Mouse (Mus musculus) hindbrain, embryonic 14.5 days (tissue): ENCODE results near the gene Pabpc1l. TPM values are rescaled to one million over a fixed set of nuclear protein-coding genes. Genes with fewer than 3 reads are reported as not detected.

Source experiments
- ATAC-seq: fragments of 200-750 bp; cut with Nextera tagmentation; 2 replicates; pipeline ENCODE4 v1.8.0; 2017; ENCODE audit warnings: moderate number of reproducible peaks, mild to moderate bottlenecking, moderate TSS enrichment, moderate library complexity; ENCODE audit not compliant: low FRiP score
- DNase-seq: peaks from one replicate; pipeline ENCODE4 v3.0.0-alpha.2; 2015; ENCODE audit warnings: low spot score
- H3K27ac ChIP-seq: fragments of 300-500 bp; sonication (generic); 2 replicates; pipeline ENCODE4 v1.5.1; 2014; ENCODE audit warnings: mild to moderate bottlenecking, moderate library complexity
- H3K27me3 ChIP-seq: fragments of 300-500 bp; sonication (generic); 2 replicates; pipeline ENCODE4 v1.6.1; 2014; ENCODE audit warnings: mild to moderate bottlenecking, low read length, mixed read lengths; ENCODE audit not compliant: control insufficient read depth, insufficient read depth
- H3K36me3 ChIP-seq: fragments of 300-500 bp; sonication (generic); replicated peaks from 2 replicates; pipeline ENCODE4 v1.6.1; 2014; ENCODE audit not compliant: control insufficient read depth, insufficient read depth
- H3K4me1 ChIP-seq: fragments of 300-500 bp; sonication (generic); replicated peaks from 2 replicates; pipeline ENCODE4 v1.6.1; 2014; ENCODE audit warnings: antibody characterized with exemption, low read length, mixed read lengths; ENCODE audit not compliant: control insufficient read depth, insufficient read depth
- H3K4me2 ChIP-seq: fragments of 300-500 bp; sonication (generic); replicated peaks from 2 replicates; pipeline ENCODE4 v1.6.1; 2014; ENCODE audit warnings: mild to moderate bottlenecking, moderate library complexity
- H3K4me3 ChIP-seq: fragments of 300-500 bp; sonication (generic); replicated peaks from 2 replicates; pipeline ENCODE4 v1.5.1; 2014; ENCODE audit warnings: mild to moderate bottlenecking, low read length
- H3K9ac ChIP-seq: fragments of 300-500 bp; sonication (generic); 2 replicates; pipeline ENCODE4 v1.6.1; 2014
- H3K9me3 ChIP-seq: fragments of 300-500 bp; sonication (generic); 2 replicates; pipeline ENCODE4 v1.6.1; 2016; ENCODE audit warnings: low read length; ENCODE audit not compliant: control insufficient read depth
- WGBS: fragments of 180-500 bp; shearing (Covaris S2); extraction: QIAGEN DNeasy Blood & Tissue Kit; methylation state at CpG from one replicate; pipeline ENCODE4 v1.1.7; 2014; 5-methylcytosine and 5-hydroxymethylcytosine counted together
- polyA plus RNA-seq: library from polyadenylated mRNA; unstranded; fragments of >200 nt; fragmentation: Nextera tagmentation; extraction: Ambion mirVana; gene quantifications from 2 replicates; pipeline ENCODE4 v1.2.1, GENCODE M21; 2014

Pabpc1l gene
- polyA plus RNA-seq, 1 experiment from 2014 or later = 1.6 TPM

DNA sequence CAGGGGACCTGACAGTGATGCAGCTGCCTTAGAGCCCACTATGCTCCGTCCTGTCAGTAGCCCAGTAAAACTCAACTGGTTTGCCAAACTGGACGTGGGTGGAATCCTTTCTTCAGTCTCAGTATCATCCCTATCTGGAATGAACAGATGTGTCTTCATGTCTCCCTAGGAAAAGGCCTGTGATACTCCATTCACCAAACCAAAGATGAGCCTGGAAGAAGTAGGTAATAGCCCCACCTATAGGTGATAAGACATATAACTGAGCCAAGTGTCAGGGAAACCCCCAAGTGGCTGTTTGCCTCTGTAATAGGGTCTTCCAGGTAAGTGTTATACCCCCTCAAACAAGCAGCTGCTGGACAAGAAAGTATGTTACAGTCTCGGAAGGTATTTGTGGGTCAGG lies 6.3 kb upstream of the Pabpc1l start:
- Histone ChIP-seq H3K9me3 (no peaks in the 10 kb centered on the region), H3K9ac (no peak overlapping the region), H3K27ac (no peak overlapping the region), H3K27me3 (no peaks in the 10 kb centered on the region), H3K4me1 (no peaks in the 10 kb centered on the region), H3K4me2 (no peak overlapping the region), H3K4me3 (no peak overlapping the region), H3K36me3 (peaks cover 65% of the 10 kb centered on the region)
- 96% methylated on average over 3 of the region's 3 CpGs for WGBS
- DNase-seq (no peak), ATAC-seq (no peak)

DNA sequence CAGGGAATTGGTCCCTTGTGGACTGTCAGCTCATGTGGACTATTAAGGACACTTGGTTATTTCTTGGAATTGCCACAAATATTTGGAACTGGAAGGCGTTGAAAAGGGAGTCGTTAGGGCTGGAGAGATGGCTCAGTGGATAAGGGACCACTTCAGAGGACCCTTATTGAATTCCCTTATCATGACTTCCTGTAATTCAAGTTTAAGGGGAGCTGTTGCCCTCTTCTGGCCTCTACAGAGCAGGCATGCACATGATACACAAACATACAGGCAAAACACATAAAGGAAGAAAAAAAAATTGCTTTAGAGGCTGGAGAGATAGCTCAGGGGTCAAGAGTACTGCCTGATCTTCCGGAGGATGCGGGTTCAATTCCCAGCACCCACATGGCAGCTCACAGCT lies 5.3 kb upstream of the Pabpc1l start:
- Histone ChIP-seq H3K27ac (no peak overlapping the region), H3K36me3 (peaks cover 54% of the 10 kb centered on the region), H3K4me1 (no peaks in the 10 kb centered on the region), H3K27me3 (no peaks in the 10 kb centered on the region), H3K4me2 (no peak overlapping the region), H3K9me3 (no peaks in the 10 kb centered on the region), H3K4me3 (no peak overlapping the region), H3K9ac (no peak overlapping the region)
- DNase-seq (no peak), ATAC-seq (no peak)
- WGBS = 96% methylated on average over 4 of the region's 4 CpGs

DNA sequence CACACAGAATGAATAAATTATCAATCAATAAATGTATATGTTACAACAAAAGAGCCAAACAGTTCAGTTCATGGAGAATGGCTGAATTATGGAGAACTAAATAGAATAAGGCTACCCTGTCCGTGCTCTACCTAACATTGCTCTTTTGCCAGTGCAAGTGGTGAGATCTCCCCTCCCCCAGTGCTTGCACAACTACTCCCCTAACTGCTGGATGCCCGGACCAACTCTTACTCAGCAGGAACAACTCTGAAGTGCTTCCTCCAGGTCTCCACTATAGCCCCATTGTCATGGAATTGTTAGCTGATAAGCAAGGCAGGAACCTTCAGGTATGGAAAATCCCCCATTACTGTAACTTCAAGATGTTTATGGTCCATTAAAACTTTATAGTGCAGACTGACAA lies 3.1 kb upstream of the Pabpc1l start:
- 60% methylated on average over 2 of the region's 2 CpGs for WGBS
- Histone ChIP-seq H3K27ac (no peak overlapping the region), H3K9me3 (no peaks in the 10 kb centered on the region), H3K4me3 (no peak overlapping the region), H3K36me3 (peaks cover 33% of the 10 kb centered on the region), H3K4me1 (no peaks in the 10 kb centered on the region), H3K27me3 (no peaks in the 10 kb centered on the region), H3K9ac (no peak overlapping the region), H3K4me2 (no peak overlapping the region)
- ATAC-seq = no peak
- no peak for DNase-seq

DNA sequence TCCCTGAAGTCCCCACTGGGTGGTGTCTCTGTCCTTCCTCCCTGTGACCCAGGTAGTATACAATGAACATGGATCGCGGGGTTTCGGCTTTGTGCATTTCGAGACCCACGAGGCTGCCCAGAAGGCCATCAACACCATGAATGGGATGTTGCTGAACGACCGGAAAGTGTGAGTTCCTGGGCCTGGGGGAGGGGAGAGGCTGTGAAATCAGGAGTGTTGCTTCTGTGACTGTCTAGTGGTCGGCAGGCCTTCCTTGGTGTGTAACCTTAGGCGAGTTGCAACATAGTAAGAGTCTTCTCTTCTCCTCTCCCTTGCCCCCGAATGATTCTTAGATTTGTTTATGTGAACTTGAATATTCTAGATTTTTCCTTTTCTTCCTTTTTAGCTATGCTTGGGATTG lies 5.9 kb downstream of the Pabpc1l start:
- no peaks in the 10 kb centered on the region for H3K27me3 ChIP-seq
- no peak overlapping the region for H3K4me2 ChIP-seq
- ATAC-seq (no peak), DNase-seq (no peak)
- no peaks in the 10 kb centered on the region for H3K36me3 ChIP-seq
- WGBS = 88% methylated on average over 10 of the region's 10 CpGs
- no peaks in the 10 kb centered on the region for H3K4me1 ChIP-seq
- no peak overlapping the region for H3K9ac ChIP-seq
- H3K4me3 ChIP-seq = no peak overlapping the region
- H3K27ac ChIP-seq = no peak overlapping the region
- no peaks in the 10 kb centered on the region for H3K9me3 ChIP-seq

DNA sequence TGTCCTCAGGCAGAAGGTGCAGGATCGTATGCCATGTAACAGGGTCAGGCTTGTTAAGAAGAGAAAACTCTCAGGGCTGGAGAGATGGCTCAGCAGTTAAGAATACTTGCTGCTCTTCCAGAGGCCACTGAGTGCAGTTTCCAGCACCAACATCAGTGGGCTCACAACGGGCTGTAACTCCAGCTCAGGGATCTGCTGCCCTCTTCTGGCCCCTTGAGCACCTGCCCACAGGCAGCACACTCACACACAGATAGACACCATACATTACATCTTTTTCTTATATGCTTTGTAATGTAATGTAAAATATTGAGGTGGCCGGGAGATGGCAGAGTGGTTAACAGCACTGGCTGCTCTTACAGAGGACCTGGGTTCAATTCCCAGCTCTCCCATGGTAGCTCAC lies 7.7 kb downstream of the Pabpc1l start:
- no peaks in the 10 kb centered on the region for H3K4me1 ChIP-seq
- H3K27me3 ChIP-seq = no peaks in the 10 kb centered on the region
- no peak overlapping the region for H3K9ac ChIP-seq
- no peak overlapping the region for H3K4me3 ChIP-seq
- ATAC-seq (no peak), DNase-seq (no peak)
- no peak overlapping the region for H3K4me2 ChIP-seq
- no peak overlapping the region for H3K27ac ChIP-seq
- no peaks in the 10 kb centered on the region for H3K9me3 ChIP-seq
- H3K36me3 ChIP-seq = no peaks in the 10 kb centered on the region
- 90% methylated on average over 3 of the region's 3 CpGs for WGBS

DNA sequence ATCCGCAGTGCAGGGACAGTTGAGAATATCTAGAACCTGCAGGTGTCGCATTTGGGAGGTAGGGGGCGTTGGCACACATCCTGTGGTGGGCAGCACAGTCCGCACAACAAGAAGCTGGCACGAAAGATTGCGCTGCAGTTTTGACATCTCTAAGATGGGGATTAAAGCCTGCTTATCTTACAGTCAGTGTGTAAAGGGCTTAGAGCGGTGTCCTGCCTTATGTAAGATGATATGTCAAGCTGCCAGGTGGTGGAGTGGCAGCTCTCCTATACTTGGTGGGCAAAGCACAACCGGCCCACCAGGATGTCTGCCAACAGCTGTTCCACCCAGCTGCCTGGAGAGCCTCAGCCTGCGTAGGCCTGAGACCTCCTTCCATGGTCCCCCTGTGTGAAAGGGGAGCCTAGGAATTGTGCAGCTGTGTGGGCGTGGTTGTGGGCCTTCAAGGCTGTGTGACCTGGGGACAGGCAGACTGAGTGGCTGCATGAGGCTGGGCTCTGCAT lies 11.3 kb downstream of the Pabpc1l start:
- no peaks in the 10 kb centered on the region for H3K36me3 ChIP-seq
- H3K4me1 ChIP-seq = no peaks in the 10 kb centered on the region
- H3K9me3 ChIP-seq = no peaks in the 10 kb centered on the region
- no peak overlapping the region for H3K9ac ChIP-seq
- 59% methylated on average over 10 of the region's 10 CpGs for WGBS
- ATAC-seq (no peak), DNase-seq (no peak)
- H3K27me3 ChIP-seq = no peaks in the 10 kb centered on the region
- H3K27ac ChIP-seq = no peak overlapping the region
- H3K4me2 ChIP-seq = no peak overlapping the region
- no peak overlapping the region for H3K4me3 ChIP-seq

DNA sequence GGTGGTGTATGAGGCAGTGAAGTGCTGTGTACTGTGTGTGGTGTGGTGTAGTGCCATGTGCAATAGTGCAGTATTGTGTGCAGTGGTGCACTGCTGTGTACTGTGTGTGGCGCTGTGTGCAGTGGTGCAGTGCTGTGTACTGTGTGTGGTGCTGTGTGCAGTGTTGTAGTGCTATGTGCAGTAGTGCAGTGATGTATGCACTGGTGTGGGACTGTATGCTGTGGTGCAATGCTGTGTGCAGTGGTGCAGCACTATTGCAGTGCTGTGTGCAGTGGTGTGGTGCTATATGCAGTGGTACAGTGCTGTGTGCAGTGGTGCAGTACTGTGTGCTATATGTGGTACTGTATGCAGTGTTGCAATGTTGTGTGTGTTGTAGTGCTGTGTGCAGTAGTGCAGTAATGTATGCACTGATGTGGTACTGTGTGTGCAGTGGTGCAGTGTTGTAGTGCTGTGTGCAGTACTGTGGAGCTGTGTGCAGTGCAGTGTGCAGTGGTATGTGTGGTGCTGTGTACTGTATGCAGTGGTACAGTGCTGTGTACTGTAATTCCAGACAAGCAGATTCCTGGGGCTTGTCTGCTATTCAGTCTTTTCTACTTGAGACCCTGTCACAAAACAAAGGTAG lies 13.3 kb downstream of the Pabpc1l start:
- H3K4me3 ChIP-seq = no peak overlapping the region
- 0 out of 2 replicates have a peak, but pooled peaks have one; percentile 34 for ATAC-seq
- H3K4me2 ChIP-seq = no peak overlapping the region
- no peak for DNase-seq
- no peaks in the 10 kb centered on the region for H3K27me3 ChIP-seq
- H3K27ac ChIP-seq = no peak overlapping the region
- no peak overlapping the region for H3K9ac ChIP-seq
- no peaks in the 10 kb centered on the region for H3K36me3 ChIP-seq
- no peaks in the 10 kb centered on the region for H3K4me1 ChIP-seq
- H3K9me3 ChIP-seq = no peaks in the 10 kb centered on the region
- WGBS = 96% methylated on average over 1 of the region's 1 CpGs

DNA sequence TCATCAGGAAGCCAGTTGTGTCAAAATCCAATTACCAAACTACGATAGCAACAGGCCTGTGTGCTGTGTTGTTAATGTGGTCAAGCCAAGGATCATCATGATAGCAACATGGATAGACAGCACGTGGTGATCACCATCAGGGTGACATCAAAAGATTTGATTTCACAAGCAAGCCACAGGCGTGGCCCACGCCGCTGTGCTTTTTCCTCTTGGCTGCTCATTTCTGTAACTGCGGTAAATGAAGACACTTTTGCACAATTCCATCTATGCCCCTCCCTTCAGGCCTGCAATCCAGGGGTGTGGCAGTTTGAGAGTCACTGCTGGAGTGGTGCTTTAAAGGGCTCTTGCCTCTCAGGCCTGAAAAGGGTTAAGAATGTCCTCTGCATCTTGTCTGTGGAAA lies 15.7 kb downstream of the Pabpc1l start:
- 91% methylated on average over 6 of the region's 6 CpGs for WGBS
- Histone ChIP-seq H3K36me3 (no peaks in the 10 kb centered on the region), H3K4me2 (no peak overlapping the region), H3K27me3 (no peaks in the 10 kb centered on the region), H3K27ac (no peak overlapping the region), H3K4me3 (no peak overlapping the region), H3K9ac (no peak overlapping the region), H3K9me3 (no peaks in the 10 kb centered on the region), H3K4me1 (no peaks in the 10 kb centered on the region)
- ATAC-seq = no peak
- no peak for DNase-seq

DNA sequence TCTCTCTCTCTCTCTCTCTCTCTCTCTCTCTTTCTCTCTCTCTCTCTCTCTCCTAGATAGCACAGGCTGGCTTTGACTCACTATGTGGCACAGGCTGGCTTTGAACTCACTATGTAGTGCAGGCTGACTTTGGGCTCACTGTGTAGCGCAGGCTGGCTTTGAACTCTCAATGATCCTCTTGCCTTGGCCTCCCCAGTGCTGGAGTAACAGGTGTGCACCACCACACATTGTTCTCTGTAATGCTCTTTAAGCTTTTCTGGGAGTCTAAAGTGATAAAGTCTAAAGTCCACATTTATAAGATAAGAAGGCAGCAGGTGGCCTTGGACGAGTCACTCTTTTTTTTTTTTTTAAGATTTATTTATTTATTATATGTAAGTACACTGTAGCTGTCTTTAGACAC lies 16.3 kb downstream of the Pabpc1l start:
- Histone ChIP-seq H3K9ac (no peak overlapping the region), H3K27me3 (no peaks in the 10 kb centered on the region), H3K4me3 (no peak overlapping the region), H3K9me3 (no peaks in the 10 kb centered on the region), H3K36me3 (no peaks in the 10 kb centered on the region), H3K4me2 (no peak overlapping the region), H3K27ac (no peak overlapping the region), H3K4me1 (no peaks in the 10 kb centered on the region)
- 91% methylated on average over 2 of the region's 2 CpGs for WGBS
- ATAC-seq = no peak
- no peak for DNase-seq

DNA sequence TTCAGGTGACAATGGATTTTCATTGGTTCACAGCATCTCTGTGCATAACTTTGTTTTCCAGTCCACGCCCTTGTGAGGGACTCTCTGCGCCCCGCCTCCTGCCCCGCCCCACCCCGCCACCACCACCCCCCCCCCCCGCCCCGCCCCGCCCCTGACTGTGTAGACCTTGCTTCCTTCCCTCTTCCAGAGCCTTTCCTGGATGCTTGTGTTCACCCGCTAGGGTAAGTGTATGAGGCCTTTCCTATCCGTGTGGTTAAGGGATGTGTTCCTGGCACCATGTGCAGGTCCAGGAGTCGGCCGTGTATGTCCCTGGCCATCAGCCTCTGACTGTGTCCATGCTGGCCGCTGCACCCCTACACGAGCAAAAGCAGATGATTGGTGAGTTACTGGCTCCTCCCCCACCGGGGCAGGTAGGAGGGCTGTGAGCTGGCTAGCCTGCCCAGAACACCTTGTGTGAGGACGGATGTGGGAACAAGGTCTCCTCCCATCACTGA lies 22.0 kb downstream of the Pabpc1l start:
- 6% methylated on average over 16 of the region's 16 CpGs for WGBS
- Histone ChIP-seq H3K9ac (no peak overlapping the region), H3K4me1 (no peaks in the 10 kb centered on the region), H3K27ac (no peak overlapping the region), H3K4me3 (peak overlapping the region; percentile 20), H3K36me3 (peaks cover 11% of the 10 kb centered on the region), H3K4me2 (peak overlapping the region; percentile 43), H3K27me3 (no peaks in the 10 kb centered on the region), H3K9me3 (no peaks in the 10 kb centered on the region)
- peak; percentile 37; the same call in 1 of the 2 replicates for ATAC-seq
- DNase-seq = no peak
